Mouse (Mus musculus): ENCODE results near the gene Olfr771. TPM values are rescaled to one million over a fixed set of nuclear protein-coding genes. Genes with fewer than 3 reads are reported as not detected.
"Not testable (repeated sequence)": the region's sequence is repeated elsewhere in the genome, so short reads cannot be mapped to it uniquely, and the experiment has no call there.

Gene Olfr771
- not detected in 2 replicates for polyA plus RNA-seq (2014; fragmentation: Nextera tagmentation; extraction: Ambion mirVana)

GRCm38 (mm10) chr10:129164651-129165050 lies at the start of gene Olfr771:
Gene Olfr771, minus strand, starts transcription at chr10:129164751.
- no peak within 1 kb of the TSS for H3K27ac ChIP-seq (ENCODE audit: low read depth, low read length)
- ATAC-seq (replicated peaks; ENCODE audit: low FRiP score) (no peak), DNase-seq (ENCODE audit: low spot score) (no peak)
- H3K4me1 ChIP-seq (replicated peaks; ENCODE audit: control insufficient read depth, insufficient read depth, low read length): no peaks in the 10 kb centered on the region
- no peaks in the 10 kb centered on the region for H3K36me3 ChIP-seq (ENCODE audit: control insufficient read depth, insufficient read depth, low read length)
- H3K4me2 ChIP-seq: no peak within 1 kb of the TSS
- H3K9me3 ChIP-seq (ENCODE audit: control insufficient read depth, low read length): no peaks in the 10 kb centered on the region
- H3K9ac ChIP-seq (ENCODE audit: low read depth, low read length): no peak within 1 kb of the TSS
- no peak within 1 kb of the TSS for H3K4me3 ChIP-seq (ENCODE audit: low read depth, low read length)
- WGBS: 83% methylated on average over 1 of the region's 1 CpGs
- H3K27me3 ChIP-seq (replicated peaks; ENCODE audit: control insufficient read depth, insufficient read depth, low read length): no peaks in the 10 kb centered on the region

- ATAC-seq (replicated peaks; ENCODE audit: low FRiP score): not testable (repeated sequence)
Observed at GRCm38 (mm10) chr10:129187319-129187718, 22.8 kb upstream of the Olfr771 start, which contains the start of gene Olfr773. Gene Olfr773, minus strand, starts transcription at chr10:129187419.

GRCm38 (mm10) chr10:129177821-129178220 lies 13.3 kb upstream of the Olfr771 start, which contains the start of gene Olfr772:
Gene Olfr772, minus strand, starts transcription at chr10:129177921.
- H3K36me3 ChIP-seq (ENCODE audit: control insufficient read depth, insufficient read depth, low read length); ATAC-seq (replicated peaks; ENCODE audit: low FRiP score); H3K4me3 ChIP-seq (ENCODE audit: low read depth, low read length); H3K9ac ChIP-seq (ENCODE audit: low read depth, low read length); H3K27ac ChIP-seq (ENCODE audit: low read depth, low read length); H3K4me2 ChIP-seq; H3K27me3 ChIP-seq (replicated peaks; ENCODE audit: control insufficient read depth, insufficient read depth, low read length); DNase-seq (ENCODE audit: low spot score); H3K9me3 ChIP-seq (ENCODE audit: control insufficient read depth, low read length); H3K4me1 ChIP-seq (replicated peaks; ENCODE audit: control insufficient read depth, insufficient read depth, low read length): not testable (repeated sequence)
- WGBS: 75% methylated on average over 3 of the region's 4 CpGs

More at GRCm38 (mm10) chr10:129187319-129187718, 22.8 kb upstream of the Olfr771 start, which contains the start of gene Olfr773:
- H3K27me3 ChIP-seq (replicated peaks; ENCODE audit: control insufficient read depth, insufficient read depth, low read length); H3K4me3 ChIP-seq (ENCODE audit: low read depth, low read length); H3K4me1 ChIP-seq (replicated peaks; ENCODE audit: control insufficient read depth, insufficient read depth, low read length); H3K9me3 ChIP-seq (ENCODE audit: control insufficient read depth, low read length); H3K27ac ChIP-seq (ENCODE audit: low read depth, low read length); H3K36me3 ChIP-seq (ENCODE audit: control insufficient read depth, insufficient read depth, low read length); H3K4me2 ChIP-seq; DNase-seq (ENCODE audit: low spot score); H3K9ac ChIP-seq (ENCODE audit: low read depth, low read length): not testable (repeated sequence)

- no peaks in the 10 kb centered on the region for H3K4me1 ChIP-seq (replicated peaks; ENCODE audit: control insufficient read depth, insufficient read depth, low read length)
- ATAC-seq (replicated peaks; ENCODE audit: low FRiP score) (no peak), DNase-seq (ENCODE audit: low spot score) (no peak)
- no peak within 1 kb of the TSS for H3K4me2 ChIP-seq
- H3K4me3 ChIP-seq (ENCODE audit: low read depth, low read length): no peak within 1 kb of the TSS
- no peaks in the 10 kb centered on the region for H3K36me3 ChIP-seq (ENCODE audit: control insufficient read depth, insufficient read depth, low read length)
- H3K27me3 ChIP-seq (replicated peaks; ENCODE audit: control insufficient read depth, insufficient read depth, low read length): no peaks in the 10 kb centered on the region
- H3K9ac ChIP-seq (ENCODE audit: low read depth, low read length): no peak within 1 kb of the TSS
- WGBS: 84% methylated on average over 2 of the region's 2 CpGs
- H3K27ac ChIP-seq (ENCODE audit: low read depth, low read length): no peak within 1 kb of the TSS
- no peaks in the 10 kb centered on the region for H3K9me3 ChIP-seq (ENCODE audit: control insufficient read depth, low read length)
Observed at GRCm38 (mm10) chr10:129138898-129139297, 25.7 kb downstream of the Olfr771 start, which contains the start of gene Olfr770. Gene Olfr770, minus strand, starts transcription at chr10:129138998.

GRCm38 (mm10) chr10:129117761-129118160 lies 46.8 kb downstream of the Olfr771 start, which contains the start of gene Olfr769:
Gene Olfr769, minus strand, starts transcription at chr10:129117861.
- Histone ChIP-seq H3K4me2 (no peak within 1 kb of the TSS), H3K36me3 (ENCODE audit: control insufficient read depth, insufficient read depth, low read length) (no peaks in the 10 kb centered on the region), H3K27ac (ENCODE audit: low read depth, low read length) (no peak within 1 kb of the TSS), H3K4me1 (replicated peaks; ENCODE audit: control insufficient read depth, insufficient read depth, low read length) (no peaks in the 10 kb centered on the region), H3K27me3 (replicated peaks; ENCODE audit: control insufficient read depth, insufficient read depth, low read length) (no peaks in the 10 kb centered on the region), H3K9ac (ENCODE audit: low read depth, low read length) (no peak within 1 kb of the TSS), H3K4me3 (ENCODE audit: low read depth, low read length) (no peak within 1 kb of the TSS), H3K9me3 (ENCODE audit: control insufficient read depth, low read length) (no peaks in the 10 kb centered on the region)
- WGBS: 82% methylated on average over 2 of the region's 2 CpGs
- no peak for ATAC-seq (replicated peaks; ENCODE audit: low FRiP score)
- no peak for DNase-seq (ENCODE audit: low spot score)

- DNase-seq (ENCODE audit: low spot score): no peak
- H3K9me3 ChIP-seq (ENCODE audit: control insufficient read depth, low read length): peaks cover 5% of the 10 kb centered on the region; the same call in 1 of the 2 replicates
- no peaks in the 10 kb centered on the region for H3K27me3 ChIP-seq (replicated peaks; ENCODE audit: control insufficient read depth, insufficient read depth, low read length)
- no peak overlapping the region for H3K4me2 ChIP-seq
- no peak for ATAC-seq (replicated peaks; ENCODE audit: low FRiP score)
- H3K9ac ChIP-seq (ENCODE audit: low read depth, low read length): no peak overlapping the region
- no peak overlapping the region for H3K4me3 ChIP-seq (ENCODE audit: low read depth, low read length)
- no peaks in the 10 kb centered on the region for H3K4me1 ChIP-seq (replicated peaks; ENCODE audit: control insufficient read depth, insufficient read depth, low read length)
- WGBS: 90% methylated on average over 3 of the region's 3 CpGs
- no peaks in the 10 kb centered on the region for H3K36me3 ChIP-seq (ENCODE audit: control insufficient read depth, insufficient read depth, low read length)
- H3K27ac ChIP-seq (ENCODE audit: low read depth, low read length): no peak overlapping the region
Observed at GRCm38 (mm10) chr10:129115146-129115545, 49.4 kb downstream of the Olfr771 start.

Other genes starting within 250 kb of the Olfr771 start
- 11.1 and 13.1 TPM in 2 replicates for gene Rdh5, start 241.9 kb downstream of the Olfr771 start, polyA plus RNA-seq (2014; fragmentation: Nextera tagmentation; extraction: Ambion mirVana)
- gene Bloc1s1, start 240.7 kb downstream of the Olfr771 start, polyA plus RNA-seq (2014; fragmentation: Nextera tagmentation; extraction: Ambion mirVana): 128 and 140 TPM in 2 replicates
- gene Itga7, start 230.9 kb downstream of the Olfr771 start, polyA plus RNA-seq (2014; fragmentation: Nextera tagmentation; extraction: Ambion mirVana): 0.14 and 0.21 TPM in 2 replicates
- not detected in 2 replicates for gene Mettl7b, start 203.8 kb downstream of the Olfr771 start, polyA plus RNA-seq (2014; fragmentation: Nextera tagmentation; extraction: Ambion mirVana)
- gene Olfr9, start 175.3 kb downstream of the Olfr771 start, polyA plus RNA-seq (2014; fragmentation: Nextera tagmentation; extraction: Ambion mirVana): not detected in 2 replicates
- gene Olfr763, start 154.0 kb downstream of the Olfr771 start, polyA plus RNA-seq (2014; fragmentation: Nextera tagmentation; extraction: Ambion mirVana): not detected in 2 replicates
- gene Olfr764-ps1, start 124.9 kb downstream of the Olfr771 start, polyA plus RNA-seq (2014; fragmentation: Nextera tagmentation; extraction: Ambion mirVana): not detected in 2 replicates
- gene Olfr765, start 114.8 kb downstream of the Olfr771 start, polyA plus RNA-seq (2014; fragmentation: Nextera tagmentation; extraction: Ambion mirVana): not detected in 2 replicates
- not detected in 2 replicates for gene Olfr766-ps1, start 95.8 kb downstream of the Olfr771 start, polyA plus RNA-seq (2014; fragmentation: Nextera tagmentation; extraction: Ambion mirVana)
- gene Olfr767, start 81.8 kb downstream of the Olfr771 start, polyA plus RNA-seq (2014; fragmentation: Nextera tagmentation; extraction: Ambion mirVana): not detected in 2 replicates
- not detected in 2 replicates for gene Olfr768, start 65.4 kb downstream of the Olfr771 start, polyA plus RNA-seq (2014; fragmentation: Nextera tagmentation; extraction: Ambion mirVana)
- not detected in 2 replicates for gene Olfr769, start 46.9 kb downstream of the Olfr771 start, polyA plus RNA-seq (2014; fragmentation: Nextera tagmentation; extraction: Ambion mirVana)
- not detected in 2 replicates for gene Olfr770, start 25.8 kb downstream of the Olfr771 start, polyA plus RNA-seq (2014; fragmentation: Nextera tagmentation; extraction: Ambion mirVana)
- gene Olfr772, start 13.2 kb upstream of the Olfr771 start, polyA plus RNA-seq (2014; fragmentation: Nextera tagmentation; extraction: Ambion mirVana): not detected in 2 replicates
- not detected in 2 replicates for gene Olfr773, start 22.7 kb upstream of the Olfr771 start, polyA plus RNA-seq (2014; fragmentation: Nextera tagmentation; extraction: Ambion mirVana)
- not detected in 2 replicates for gene Olfr774, start 71.5 kb upstream of the Olfr771 start, polyA plus RNA-seq (2014; fragmentation: Nextera tagmentation; extraction: Ambion mirVana)
- gene Olfr775, start 83.7 kb upstream of the Olfr771 start, polyA plus RNA-seq (2014; fragmentation: Nextera tagmentation; extraction: Ambion mirVana): not detected in 2 replicates
- not detected in 2 replicates for gene Olfr776, start 94.4 kb upstream of the Olfr771 start, polyA plus RNA-seq (2014; fragmentation: Nextera tagmentation; extraction: Ambion mirVana)
- not detected in 2 replicates for gene Olfr777, start 106.7 kb upstream of the Olfr771 start, polyA plus RNA-seq (2014; fragmentation: Nextera tagmentation; extraction: Ambion mirVana)
- gene Olfr780, start 153.4 kb upstream of the Olfr771 start, polyA plus RNA-seq (2014; fragmentation: Nextera tagmentation; extraction: Ambion mirVana): not detected in 2 replicates
- not detected in 2 replicates for gene Olfr781, start 164.1 kb upstream of the Olfr771 start, polyA plus RNA-seq (2014; fragmentation: Nextera tagmentation; extraction: Ambion mirVana)
- not detected in 2 replicates for gene Olfr782, start 184.1 kb upstream of the Olfr771 start, polyA plus RNA-seq (2014; fragmentation: Nextera tagmentation; extraction: Ambion mirVana)
- gene Olfr784, start 219.3 kb upstream of the Olfr771 start, polyA plus RNA-seq (2014; fragmentation: Nextera tagmentation; extraction: Ambion mirVana): 0.07 TPM in 1 of 2 replicates, not detected in the other
- gene Olfr785, start 240.7 kb upstream of the Olfr771 start, polyA plus RNA-seq (2014; fragmentation: Nextera tagmentation; extraction: Ambion mirVana): not detected in 2 replicates